Mouse (Mus musculus) liver, embryonic 14.5 days (tissue): ENCODE results near the gene A830031A19Rik.

Experiments
- CTCF ChIP-seq: IDR thresholded peaks from 2 replicates; pipeline ENCODE4 v1.5.1; 2016; ENCODE audit warnings: antibody characterized with exemption, low read depth, control low read depth
- EP300 ChIP-seq: IDR thresholded peaks from 2 replicates; pipeline ENCODE4 v1.6.1; 2016; ENCODE audit warnings: antibody characterized with exemption, low read depth

DNA sequence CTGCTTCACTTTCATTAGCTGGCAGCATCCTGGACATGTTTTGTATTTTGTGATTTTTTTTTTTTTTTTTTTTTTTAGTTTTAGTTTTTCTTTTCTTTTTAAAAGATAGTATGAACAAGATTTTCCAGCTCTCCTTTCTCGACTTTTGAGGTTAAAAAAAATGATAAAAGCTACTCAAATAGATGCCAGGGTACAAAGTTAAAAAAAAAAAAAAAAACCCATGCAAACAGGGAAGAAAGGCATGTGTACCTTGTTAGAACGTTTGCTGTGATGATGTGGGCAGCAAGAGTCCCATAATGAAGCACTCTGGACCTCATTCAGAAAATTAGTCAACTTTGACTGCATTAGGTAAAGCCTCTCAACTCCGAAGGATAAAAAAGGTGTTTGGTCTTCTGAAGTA lies 9.2 kb upstream of the A830031A19Rik start:
- TF ChIP-seq CTCF, result no peak
- no peak for TF ChIP-seq EP300
